Mouse (Mus musculus): ENCODE results near the gene Crybg1.

- TF ChIP-seq POLR2A (IDR thresholded peaks at IDR 0.05; ENCODE audit: low read depth, low read length) (no peak), CTCF (IDR thresholded peaks at IDR 0.05; ENCODE audit: extremely low read depth, insufficient read length, insufficient replicate concordance, low read depth, low read length) (no peak)
Measured at GRCm38 (mm10) chr10:44170145-44170544, 21.5 kb upstream of the Crybg1 start.

All from small intestine, adult 2 months (tissue).